Mouse (Mus musculus): ENCODE measurements at regions not wholly inside any gene's neighbourhood (a gene's known extent, or its start where the extent isn't known, plus 50 kb on each side); places are given as distances from the start of the nearest gene placed in this dataset.

DNA sequence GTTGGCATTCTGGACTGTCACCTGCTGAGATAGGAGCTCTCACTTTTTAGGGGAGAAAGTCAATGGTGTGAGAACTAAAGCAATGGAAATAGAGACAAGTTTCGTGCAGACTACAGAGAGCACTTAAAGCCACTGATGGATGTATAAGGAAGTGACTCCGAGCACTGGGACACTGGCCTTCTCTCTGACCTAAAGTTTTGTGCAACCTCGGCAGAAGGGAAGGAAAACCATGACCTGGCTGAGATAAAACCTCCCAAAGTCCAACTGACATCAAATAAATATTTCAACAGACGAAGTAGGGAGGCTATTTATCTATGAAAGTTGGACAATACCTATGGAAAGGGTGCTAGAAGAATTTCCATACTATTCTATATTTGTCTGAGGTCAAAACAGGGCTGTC, 80.0 kb upstream of the Ahr start:
- no peak for DNase-seq

- no peak for DNase-seq
These were observed 72.8 kb upstream of the Ahr start for GRCm38 (mm10) chr12:35607652-35608051.

GRCm38 (mm10) chr12:35603742-35604141, 68.9 kb upstream of the Ahr start:
- DNase-seq, result no peak

DNA sequence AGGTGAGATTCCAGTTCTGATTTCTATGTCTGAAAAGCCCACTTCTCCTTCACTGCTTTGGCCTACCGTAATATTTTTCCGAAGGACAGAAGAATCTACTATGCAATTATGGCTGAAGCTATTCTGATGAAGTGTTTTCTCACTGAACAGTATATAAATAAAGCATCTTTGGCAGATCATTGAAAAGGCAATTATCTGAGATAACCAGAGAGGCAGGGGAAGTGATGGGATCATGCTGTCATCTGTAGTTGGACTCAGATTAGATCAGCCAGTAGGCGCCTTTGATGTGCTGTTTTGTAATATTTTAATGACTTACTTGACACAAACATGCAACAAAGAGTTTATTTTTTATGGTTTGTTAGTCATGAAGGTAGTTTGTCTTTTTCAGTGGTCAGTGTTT, 67.8 kb upstream of the Ahr start:
- DNase-seq, result no peak

- no peak for DNase-seq
These were observed 63.5 kb upstream of the Ahr start for GRCm38 (mm10) chr12:35598298-35598697.

DNA sequence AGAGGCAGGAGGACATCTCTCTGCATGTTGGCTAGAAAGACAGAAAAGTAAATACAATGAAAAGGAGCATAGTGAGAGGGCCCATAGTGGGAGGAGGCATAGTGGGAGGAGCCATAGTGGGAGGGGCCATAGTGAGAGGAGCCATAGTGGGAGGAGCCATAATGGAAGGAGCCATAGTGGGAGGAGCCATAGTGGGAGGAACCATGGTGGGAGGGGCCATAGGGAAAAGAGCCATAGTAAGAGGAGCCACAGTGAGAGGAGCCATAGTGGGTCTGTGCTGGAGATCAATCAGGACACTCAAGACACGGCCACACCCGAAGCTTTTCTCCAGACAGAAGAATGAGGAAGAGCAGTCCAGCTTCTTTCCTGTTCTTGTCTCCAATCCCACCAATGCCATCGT, 58.0 kb upstream of the Ahr start:
- no peak for DNase-seq
